Mouse (Mus musculus) limb, embryonic 14.5 days (tissue): ENCODE measurements around the gene Krt90. TPM values are rescaled to one million over a fixed set of nuclear protein-coding genes. Genes with fewer than 3 reads are reported as not detected.

Experiments
- ATAC-seq: fragments of 200-750 bp; cut with Nextera tagmentation; 2 replicates; pipeline ENCODE4 v1.8.0; 2017; ENCODE audit warnings: low read depth, moderate number of reproducible peaks, moderate TSS enrichment; ENCODE audit not compliant: low FRiP score
- DNase-seq: peaks from one replicate; pipeline ENCODE4 v3.0.0-alpha.2; 2015; ENCODE audit warnings: low spot score
- H3K27ac ChIP-seq: fragments of 300-500 bp; sonication (generic); replicated peaks from 2 replicates; pipeline ENCODE4 v1.5.1; 2014; ENCODE audit warnings: low read depth, mild to moderate bottlenecking, low read length, moderate library complexity, mixed read lengths
- H3K27me3 ChIP-seq: fragments of 300-500 bp; sonication (generic); 2 replicates; pipeline ENCODE4 v1.6.1; 2014; ENCODE audit warnings: low read length, mixed read lengths; ENCODE audit not compliant: control insufficient read depth, insufficient read depth
- H3K36me3 ChIP-seq: fragments of 300-500 bp; sonication (generic); 2 replicates; pipeline ENCODE4 v1.6.1; 2014; ENCODE audit warnings: mild to moderate bottlenecking, low read length, moderate library complexity, mixed read lengths; ENCODE audit not compliant: control insufficient read depth, insufficient read depth
- H3K4me1 ChIP-seq: fragments of 300-500 bp; sonication (generic); 2 replicates; pipeline ENCODE4 v1.6.1; 2014; ENCODE audit warnings: antibody characterized with exemption, low read length, mixed read lengths; ENCODE audit not compliant: control insufficient read depth, insufficient read depth
- H3K4me2 ChIP-seq: fragments of 300-500 bp; sonication (generic); replicated peaks from 2 replicates; pipeline ENCODE4 v1.6.1; 2014; ENCODE audit warnings: low read depth, mild to moderate bottlenecking, low read length, moderate library complexity; ENCODE audit not compliant: severe bottlenecking
- H3K4me3 ChIP-seq: fragments of 300-500 bp; sonication (generic); replicated peaks from 2 replicates; pipeline ENCODE4 v1.5.1; 2014; ENCODE audit warnings: low read length
- H3K9ac ChIP-seq: fragments of 300-500 bp; sonication (generic); 2 replicates; pipeline ENCODE4 v1.6.1; 2014; ENCODE audit warnings: mild to moderate bottlenecking, low read depth, low read length, moderate library complexity; ENCODE audit not compliant: severe bottlenecking
- H3K9me3 ChIP-seq: fragments of 300-500 bp; sonication (generic); 2 replicates; pipeline ENCODE4 v1.6.1; 2016; ENCODE audit warnings: low read length; ENCODE audit not compliant: control insufficient read depth
- POLR2A ChIP-seq: fragments of 200-500 bp; IDR thresholded peaks from 2 replicates; pipeline ENCODE4 v1.8.0; 2012; ENCODE audit warnings: inconsistent platforms, mild to moderate bottlenecking, moderate library complexity, borderline replicate concordance; ENCODE audit not compliant: insufficient read depth, insufficient read length; ENCODE audit errors: extremely low read depth
- WGBS: fragments of 180-500 bp; shearing (Covaris S2); extraction: QIAGEN DNeasy Blood & Tissue Kit; methylation state at CpG from one replicate; pipeline ENCODE4 v1.1.7; 2014; 5-methylcytosine and 5-hydroxymethylcytosine counted together
- polyA plus RNA-seq, 2 experiments: library from polyadenylated mRNA; depleted of rRNA in 1 of 2; stranded (reverse) in 1 of 2; unstranded in 1 of 2; fragments of >200 nt; fragmentation: Nextera tagmentation in 1 of 2; extraction: Ambion mirVana in 1 of 2; gene quantifications; 2 replicates each; pipeline versions ENCODE4 v1.2.1 to v1.2.3; 2012 to 2014

The Krt90 gene
- polyA plus RNA-seq, 2 experiments = 0.08 to 0.10 TPM

- no peak overlapping the region for H3K4me3 ChIP-seq
- peaks cover 6% of the 10 kb centered on the region; the same call in 1 of the 2 replicates for H3K27me3 ChIP-seq
- ATAC-seq (no peak), DNase-seq (no peak)
- no peak for TF ChIP-seq POLR2A
- H3K9ac ChIP-seq = no peak overlapping the region
- no peak overlapping the region for H3K4me2 ChIP-seq
- no peaks in the 10 kb centered on the region for H3K9me3 ChIP-seq
- peaks cover 6% of the 10 kb centered on the region for H3K4me1 ChIP-seq
- no peaks in the 10 kb centered on the region for H3K36me3 ChIP-seq
- 74% methylated on average over 7 of the region's 8 CpGs for WGBS
- no peak overlapping the region for H3K27ac ChIP-seq
These were observed 10.6 kb downstream of the Krt90 start for GRCm38 (mm10) chr15:101552188-101552587.

- WGBS = 60% methylated on average over 7 of the region's 7 CpGs
- no peak for TF ChIP-seq POLR2A
- Histone ChIP-seq H3K9me3 (no peaks in the 10 kb centered on the region), H3K4me2 (no peak within 1 kb of the TSS), H3K4me3 (no peak within 1 kb of the TSS), H3K4me1 (peaks cover 6% of the 10 kb centered on the region), H3K36me3 (no peaks in the 10 kb centered on the region), H3K27me3 (peaks cover 6% of the 10 kb centered on the region; the same call in 1 of the 2 replicates), H3K9ac (no peak within 1 kb of the TSS), H3K27ac (no peak within 1 kb of the TSS)
- DNase-seq (no peak), ATAC-seq (no peak)
These were observed 12.2 kb downstream of the Krt90 start, which contains the start of gene Krt82 for GRCm38 (mm10) chr15:101550567-101550966. Krt82 (minus strand) TSS chr15:101550667.

GRCm38 (mm10) chr15:101544478-101544877, 18.3 kb downstream of the Krt90 start:
- no peak for DNase-seq
- H3K36me3 ChIP-seq = no peaks in the 10 kb centered on the region
- peaks cover 6% of the 10 kb centered on the region for H3K4me1 ChIP-seq
- 34% methylated on average over 3 of the region's 3 CpGs for WGBS
- no peak overlapping the region for H3K4me3 ChIP-seq
- H3K4me2 ChIP-seq = no peak overlapping the region
- no peak for TF ChIP-seq POLR2A
- no peak for ATAC-seq
- H3K27me3 ChIP-seq = no peaks in the 10 kb centered on the region
- H3K27ac ChIP-seq = no peak overlapping the region
- H3K9ac ChIP-seq = no peak overlapping the region
- H3K9me3 ChIP-seq = no peaks in the 10 kb centered on the region

- no peak for TF ChIP-seq POLR2A
- H3K27ac ChIP-seq = no peak overlapping the region
- WGBS = 69% methylated on average over 9 of the region's 9 CpGs
These were observed 20.2 kb downstream of the Krt90 start for GRCm38 (mm10) chr15:101542543-101542942.

GRCm38 (mm10) chr15:101538580-101538900, 24.2 kb downstream of the Krt90 start:
- no peaks in the 10 kb centered on the region for H3K9me3 ChIP-seq
- peaks cover 13% of the 10 kb centered on the region for H3K4me1 ChIP-seq
- DNase-seq (no peak), ATAC-seq (peak; percentile 12; the same call in 1 of the 2 replicates)
- H3K27ac ChIP-seq = no peak overlapping the region
- no peaks in the 10 kb centered on the region for H3K36me3 ChIP-seq
- TF ChIP-seq POLR2A = no peak
- H3K9ac ChIP-seq = no peak overlapping the region
- no peaks in the 10 kb centered on the region for H3K27me3 ChIP-seq
- H3K4me3 ChIP-seq = no peak overlapping the region
- no peak overlapping the region for H3K4me2 ChIP-seq
- WGBS = 47% methylated on average over 4 of the region's 4 CpGs

More at GRCm38 (mm10) chr15:101542543-101542942, 20.2 kb downstream of the Krt90 start:
- DNase-seq (no peak), ATAC-seq (no peak)
- no peaks in the 10 kb centered on the region for H3K27me3 ChIP-seq
- no peak overlapping the region for H3K4me3 ChIP-seq
- H3K9ac ChIP-seq = no peak overlapping the region
- no peaks in the 10 kb centered on the region for H3K9me3 ChIP-seq
- peaks cover 13% of the 10 kb centered on the region for H3K4me1 ChIP-seq
- no peak overlapping the region for H3K4me2 ChIP-seq
- no peaks in the 10 kb centered on the region for H3K36me3 ChIP-seq
